Mouse (Mus musculus) small intestine, adult 10 weeks (tissue): ENCODE measurements around the gene Scaf11. TPM values are rescaled to one million over a fixed set of nuclear protein-coding genes. Genes with fewer than 3 reads are reported as not detected.

ENCODE experiments used
- polyA plus RNA-seq: library from polyadenylated mRNA; stranded (reverse); fragments of 350-450 nt; fragmentation: Illumina TruSeq; extraction: RNeasy Lipid Tissue Mini Kit (QIAGEN cat#74804); gene quantifications from one replicate; pipeline ENCODE4 v1.2.3, GENCODE M21; 2014; ENCODE audit warnings: low replicate concordance

Gene Scaf11
- polyA plus RNA-seq, result 77.0 TPM

DNA sequence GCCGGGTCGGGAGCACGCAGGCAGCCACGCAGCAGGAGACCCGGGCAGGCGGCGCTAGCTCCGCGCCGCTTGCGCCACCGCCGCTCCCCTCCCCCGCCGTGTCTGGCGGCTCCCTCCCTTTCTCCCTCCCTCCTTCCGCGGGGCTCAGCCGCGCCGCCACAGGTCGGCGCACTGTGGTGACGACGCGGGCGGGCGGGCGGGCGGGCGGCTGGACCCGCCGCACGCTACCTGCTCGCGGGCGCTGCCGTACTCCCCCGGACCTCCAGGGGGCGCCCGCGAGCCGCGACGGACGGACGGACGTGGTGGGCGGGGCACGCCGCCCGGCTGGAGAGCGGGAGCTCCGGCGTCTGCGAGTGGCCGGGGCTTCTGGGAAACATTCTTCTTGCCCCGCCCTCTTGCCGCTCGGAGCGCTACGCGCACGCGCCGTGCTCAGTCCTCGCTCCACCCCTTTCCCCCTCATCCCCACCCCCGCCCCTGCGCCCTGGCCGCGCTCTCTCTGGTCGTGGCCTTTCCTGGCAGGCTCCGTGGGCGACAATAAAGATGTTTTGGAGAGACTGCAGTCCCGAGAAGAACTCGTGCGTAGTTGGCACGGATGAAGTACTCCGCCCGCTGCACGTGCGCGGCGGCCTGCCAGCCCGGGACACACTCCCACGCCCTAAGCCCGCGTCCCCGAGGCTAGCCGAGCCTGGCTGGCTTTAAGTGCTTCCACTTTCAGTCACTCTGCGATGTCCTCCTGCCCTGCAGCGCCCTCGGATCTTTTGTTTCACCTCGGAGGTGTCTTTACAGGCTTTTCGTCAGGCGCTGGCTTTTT lies at the start of gene Scaf11:
TSS of gene Scaf11 (minus strand) at position 114 of the 811 bp plus-strand sequence.

Other genes with a start within 250 kb of the Scaf11 start
- gene Arid2, start 173.3 kb downstream of the Scaf11 start, polyA plus RNA-seq, result 47.1 TPM
- gene Slc38a1, start 182.1 kb upstream of the Scaf11 start, polyA plus RNA-seq, result 23.8 TPM
- gene Slc38a2, start 238.9 kb upstream of the Scaf11 start, polyA plus RNA-seq, result 84.1 TPM